Mouse (Mus musculus) c-Kit-positive CD71-negative TER-119-negative erythroid progenitor cells, embryonic 14.5 days (primary cell): ENCODE results near the gene Chil4.
"Not testable (repeated sequence)": the region's sequence is repeated elsewhere in the genome, so short reads cannot be mapped to it uniquely, and the experiment has no call there.

Experiments used
- DNase-seq: peaks from one replicate; pipeline ENCODE4 v3.0.0-alpha.2; 2013; ENCODE audit warnings: low read depth

Gene Chil4

DNA sequence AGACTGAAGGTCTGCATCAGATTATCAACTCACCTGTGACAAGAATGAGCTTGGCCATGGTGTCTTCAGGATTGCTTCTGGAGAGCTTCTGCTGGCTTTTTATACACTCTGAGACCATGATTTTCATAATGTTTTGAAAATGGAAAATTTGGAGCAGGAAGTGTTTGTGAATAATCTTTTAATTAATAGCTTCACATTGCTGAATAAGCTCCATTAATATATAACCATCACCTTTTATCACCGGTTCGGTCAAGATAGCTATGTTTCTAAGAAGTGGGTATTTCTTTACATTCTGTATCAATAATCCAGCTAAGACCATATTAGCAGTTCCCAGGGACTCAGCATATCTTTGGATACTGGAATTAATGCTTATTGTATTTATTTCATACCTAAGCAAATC is at the start of gene Chil4:
Gene Chil4, minus strand, starts transcription at position 101 of the 400 bp plus-strand sequence.
- no peak for DNase-seq

DNA sequence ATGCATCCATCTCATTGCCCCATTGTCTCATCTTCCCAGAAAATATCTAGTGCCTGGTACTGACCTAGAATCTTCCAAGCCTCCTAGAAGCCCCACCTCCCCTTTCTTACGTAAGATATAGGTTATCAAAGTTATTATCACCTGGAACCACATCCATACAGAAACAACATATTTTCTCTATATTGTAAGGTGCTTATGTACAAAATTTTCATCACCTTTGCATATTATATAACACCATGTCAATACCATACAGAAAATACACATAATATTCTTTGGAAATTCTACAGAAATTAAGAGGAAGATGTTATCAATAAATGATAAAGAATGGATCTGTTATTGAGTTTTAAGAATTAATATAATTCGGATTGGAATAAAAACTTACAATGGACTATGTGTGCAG is 46.5 kb upstream of the Chil4 start:
- DNase-seq = no peak

DNA sequence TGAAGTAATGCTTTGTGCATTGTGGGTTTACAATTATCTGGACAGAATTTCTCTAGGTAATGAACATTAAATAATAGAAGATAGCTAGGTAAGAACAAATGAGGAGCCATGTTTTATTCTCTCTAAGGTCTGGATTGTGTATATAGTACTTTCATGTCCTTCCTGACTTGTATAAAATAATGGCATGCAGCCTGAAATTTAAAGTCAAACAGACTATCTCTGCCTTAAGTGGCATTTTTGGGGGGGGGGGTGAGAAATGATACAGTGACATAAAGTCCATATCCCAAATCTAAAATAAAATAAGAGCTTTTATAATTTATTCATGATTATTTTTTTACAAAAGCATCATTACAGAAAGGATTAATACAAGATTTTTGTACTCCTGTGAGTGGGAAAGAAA is 45.5 kb upstream of the Chil4 start:
- DNase-seq = no peak

DNA sequence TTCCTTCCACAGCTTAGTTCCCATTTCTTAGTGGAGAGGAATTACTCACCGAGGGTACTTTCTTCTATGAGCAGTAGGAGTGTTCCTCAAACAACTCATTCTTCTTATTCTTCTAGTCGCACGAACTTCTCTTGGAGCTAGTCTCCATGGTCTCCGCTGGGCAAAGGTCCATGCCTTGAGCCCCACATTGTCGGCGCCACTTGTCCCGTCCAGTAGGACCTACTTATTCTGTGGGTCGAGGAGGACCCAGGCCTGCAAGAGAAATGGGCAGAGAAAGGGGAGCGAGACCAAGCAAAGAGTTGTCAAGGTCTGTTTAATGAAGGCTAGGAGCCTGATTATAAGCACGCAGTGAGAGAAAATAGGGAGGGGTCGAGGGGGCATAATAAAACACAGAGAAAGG is 37.8 kb upstream of the Chil4 start:
- not testable (repeated sequence) for DNase-seq

DNA sequence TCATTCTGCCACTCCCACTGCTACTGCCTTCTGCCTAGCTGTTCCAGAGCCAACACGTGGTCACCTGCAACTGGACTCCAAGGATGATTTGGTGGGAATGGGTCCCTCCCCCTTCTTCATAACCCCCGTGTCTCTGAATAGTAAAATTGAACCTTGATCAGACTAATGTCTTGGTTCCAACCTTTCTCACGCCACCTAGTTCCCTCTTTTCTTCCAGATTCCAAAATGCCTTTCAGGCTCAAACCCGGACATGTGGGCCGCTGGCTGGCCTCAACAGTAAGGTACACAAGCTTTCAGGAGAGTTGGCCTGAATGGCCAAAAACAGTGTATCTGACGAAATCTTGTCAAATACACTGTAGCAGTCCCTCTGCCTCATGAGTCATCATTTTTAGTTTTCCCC is 33.4 kb upstream of the Chil4 start:
- no peak for DNase-seq

DNA sequence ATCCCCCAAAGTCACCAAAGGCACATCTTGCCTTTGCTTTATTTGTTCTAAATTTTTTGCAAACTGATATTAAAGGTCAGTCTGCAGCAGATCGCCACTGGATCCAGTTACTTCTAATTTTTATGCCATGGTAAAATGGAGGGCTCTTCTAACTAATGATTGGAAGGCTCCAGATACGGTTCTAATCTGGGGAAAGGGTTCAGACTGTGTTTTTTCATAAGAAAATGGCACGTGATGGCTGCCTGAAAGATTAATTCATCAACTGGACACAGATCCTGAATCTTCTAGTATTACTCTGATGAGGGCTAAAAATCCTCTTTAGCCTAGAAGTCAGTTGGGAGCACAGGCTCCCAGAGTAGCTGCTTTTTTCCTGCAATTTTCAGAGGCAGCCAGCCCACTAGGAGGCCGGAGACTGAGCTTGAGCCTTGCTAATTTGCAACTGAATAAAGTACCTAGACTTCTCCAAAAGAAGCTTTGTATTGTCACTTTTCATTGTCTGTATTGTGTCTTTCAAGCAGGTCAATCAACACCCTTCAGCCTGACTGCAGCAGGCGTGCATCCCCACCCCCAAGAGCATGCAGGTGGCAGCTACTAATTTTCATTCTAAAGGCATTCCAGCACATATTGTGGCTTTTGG is 31.6 kb upstream of the Chil4 start:
- not testable (repeated sequence) for DNase-seq

DNA sequence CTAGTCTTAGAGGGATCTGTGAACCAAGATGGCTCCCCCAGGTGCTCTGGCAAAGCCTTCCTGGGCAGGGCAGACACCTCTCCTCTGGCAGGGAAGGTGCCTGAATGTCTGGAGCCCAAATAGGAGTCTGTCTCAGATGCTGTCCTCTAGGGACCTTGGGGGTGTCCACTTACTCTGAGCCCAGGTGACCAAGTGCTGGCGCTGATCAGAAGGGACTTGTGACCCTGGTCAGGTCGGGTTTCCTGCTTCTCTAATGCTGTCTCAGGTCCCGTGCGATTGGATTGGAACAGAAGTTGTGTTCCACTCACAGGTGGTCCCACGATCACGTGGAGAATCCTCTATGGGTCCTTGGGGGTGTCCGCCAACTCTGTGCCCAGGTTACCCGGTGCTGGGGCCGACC is 28.1 kb upstream of the Chil4 start:
- not testable (repeated sequence) for DNase-seq

DNA sequence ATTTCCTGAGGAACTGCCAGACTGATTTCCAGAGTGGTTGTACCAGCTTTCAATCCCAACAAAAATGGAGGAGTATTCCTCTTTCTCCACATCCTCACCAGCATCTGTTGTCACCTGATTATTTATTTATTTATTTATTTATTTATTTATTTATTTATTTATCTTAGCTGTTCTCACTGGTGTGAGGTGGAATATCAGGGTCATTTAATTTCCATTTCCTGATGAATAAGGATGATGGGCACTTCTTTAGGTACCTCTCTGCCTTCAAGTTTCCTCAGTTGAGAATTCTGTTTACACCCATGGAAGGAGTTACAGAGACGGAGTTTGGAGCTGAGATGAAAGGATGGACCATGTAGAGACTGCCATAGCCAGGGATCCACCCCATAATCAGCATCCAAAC is 20.9 kb upstream of the Chil4 start:
- DNase-seq = not testable (repeated sequence)

DNA sequence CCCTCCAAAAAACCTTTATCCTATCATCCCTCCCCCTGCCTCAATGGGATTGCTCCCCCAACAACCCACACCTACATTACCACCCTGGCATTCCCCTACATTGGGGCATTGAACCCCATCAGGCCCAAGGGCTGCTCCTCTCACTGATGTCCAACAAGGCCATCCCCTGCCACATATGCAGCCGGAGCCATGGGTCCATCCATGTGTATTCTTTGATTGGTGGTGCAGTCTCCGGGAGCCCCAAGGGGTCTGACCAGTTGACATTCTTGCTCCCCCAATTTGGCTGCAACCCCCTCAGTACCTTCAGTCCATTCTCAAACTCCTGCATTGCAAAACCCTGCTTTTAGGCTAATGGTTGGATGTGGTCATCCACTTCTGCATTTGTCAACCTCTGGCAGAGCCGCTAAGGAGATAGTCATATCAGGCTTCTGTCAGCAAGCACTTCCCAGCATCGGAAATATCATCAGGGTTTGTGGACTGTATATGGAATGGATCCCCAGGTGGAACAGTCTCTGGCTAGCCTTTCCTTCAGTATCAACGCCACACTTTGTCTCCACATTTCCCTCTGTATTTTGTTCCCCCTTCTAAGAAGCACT is 20.0 kb upstream of the Chil4 start:
- DNase-seq = no peak

DNA sequence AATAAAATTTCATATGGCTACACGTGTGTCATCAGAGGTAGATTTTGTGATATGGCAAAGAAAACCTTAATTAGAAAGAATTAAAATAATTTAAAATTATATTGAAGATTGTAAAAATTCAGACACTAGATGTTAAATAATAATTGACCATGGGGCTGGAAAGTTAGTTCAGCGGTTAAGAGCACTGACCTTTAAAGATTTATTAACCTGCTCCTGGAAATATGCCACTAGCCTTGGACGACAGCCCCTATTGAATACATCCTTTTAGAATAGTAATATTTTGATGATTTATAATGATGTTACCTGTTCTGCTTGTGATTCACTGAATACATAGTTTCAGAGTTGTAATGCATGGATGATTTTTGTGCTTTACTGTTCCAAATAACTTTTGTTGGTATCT is 4.1 kb upstream of the Chil4 start:
- DNase-seq = not testable (repeated sequence)

DNA sequence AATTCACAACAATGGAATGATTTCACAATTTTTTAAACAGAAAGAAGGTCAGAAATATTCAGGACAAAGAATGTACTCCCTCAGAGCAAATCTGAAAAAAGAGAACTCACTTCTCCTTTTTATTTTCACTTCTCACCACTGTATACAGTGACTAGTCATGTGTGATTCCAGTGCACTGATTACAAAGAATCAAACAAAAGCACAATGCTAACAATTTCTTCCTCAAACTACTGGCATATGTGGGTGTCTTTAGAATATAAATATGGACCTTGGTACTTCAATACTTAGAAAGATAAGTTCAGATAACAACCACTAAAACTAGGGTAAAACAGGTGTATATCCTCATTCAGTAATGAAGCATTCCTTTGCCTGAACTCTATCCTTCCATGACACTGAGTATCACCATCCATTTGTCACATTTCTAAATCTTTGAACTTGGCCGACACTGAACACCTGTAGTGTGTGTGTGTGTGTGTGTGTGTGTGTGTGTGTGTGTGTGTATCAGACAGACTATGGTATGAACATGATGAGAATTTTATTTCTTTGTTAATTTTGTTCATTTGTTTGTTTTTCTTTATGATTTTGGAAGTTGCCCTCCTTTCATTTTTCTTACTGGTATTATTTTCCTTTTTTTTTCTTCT is 2.4 kb upstream of the Chil4 start:
- DNase-seq = no peak

DNA sequence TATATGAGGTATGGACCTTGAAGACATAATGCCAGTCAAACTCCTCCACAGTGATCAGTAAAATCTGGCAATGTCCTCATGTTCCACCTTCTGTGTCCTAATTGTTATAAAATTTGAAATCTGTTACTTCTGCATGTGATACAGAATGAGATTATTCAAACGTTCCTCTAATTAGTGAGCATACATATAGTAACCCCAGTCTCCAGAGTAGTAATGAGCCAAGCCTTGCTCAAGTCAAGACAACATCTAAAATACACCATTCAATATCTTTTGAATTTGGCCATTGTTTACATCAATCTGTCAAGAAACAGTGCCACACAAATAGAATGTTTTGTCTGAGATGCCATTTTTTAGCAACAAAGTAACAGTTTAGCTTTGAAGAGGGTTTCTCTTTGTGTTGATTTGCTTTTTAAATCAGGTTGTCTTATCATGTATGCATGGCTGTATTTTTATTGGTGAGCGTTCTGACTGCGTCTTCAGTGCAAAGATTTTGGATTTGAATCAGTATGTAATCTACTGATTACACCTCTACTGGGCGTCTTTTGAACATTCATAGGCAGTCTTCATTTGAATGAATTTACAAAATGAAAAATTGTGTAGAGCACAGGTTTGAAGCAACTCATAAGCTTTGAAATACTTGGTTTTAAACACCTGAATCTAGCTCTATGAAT is 888 bp downstream of the Chil4 start:
- not testable (repeated sequence) for DNase-seq

DNA sequence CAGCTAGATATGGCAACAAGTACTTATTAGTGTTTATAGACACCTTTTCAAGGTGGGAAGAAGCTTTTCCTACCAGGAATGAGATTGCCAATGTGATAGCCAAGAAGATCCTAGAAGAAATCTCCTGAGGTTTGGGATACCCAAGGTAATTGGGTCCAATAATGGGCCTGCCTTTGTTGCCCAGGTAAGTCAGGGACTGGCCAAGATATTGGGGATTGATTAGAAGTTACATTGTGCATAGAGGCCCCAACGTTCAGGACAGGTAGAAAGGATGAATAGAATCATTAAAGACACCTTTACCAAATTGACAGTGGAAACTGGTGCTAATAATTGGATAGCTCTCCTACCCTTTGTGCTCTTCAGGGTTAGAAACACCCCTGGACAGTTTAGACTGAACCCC is 21.3 kb downstream of the Chil4 start:
- DNase-seq = not testable (repeated sequence)

DNA sequence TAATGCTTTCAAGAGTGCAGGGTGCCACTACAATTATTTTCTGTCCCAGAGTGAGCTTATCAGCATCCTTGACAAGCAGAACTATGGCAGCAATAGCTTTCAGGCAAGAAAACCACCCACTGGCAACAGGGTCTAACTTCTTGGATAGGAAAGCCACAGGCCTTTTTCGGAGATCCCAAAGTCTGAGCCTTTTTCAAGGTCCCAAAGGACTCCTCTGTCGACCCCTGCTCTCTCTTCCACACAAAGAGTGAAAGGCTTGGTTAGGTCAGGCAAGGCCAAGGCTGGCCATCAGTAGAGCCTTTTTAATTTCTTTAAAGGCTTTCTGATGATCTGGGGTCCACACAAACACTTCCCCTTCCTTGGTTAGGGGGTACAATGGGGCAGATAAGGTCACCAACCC is 22.1 kb downstream of the Chil4 start:
- not testable (repeated sequence) for DNase-seq

DNA sequence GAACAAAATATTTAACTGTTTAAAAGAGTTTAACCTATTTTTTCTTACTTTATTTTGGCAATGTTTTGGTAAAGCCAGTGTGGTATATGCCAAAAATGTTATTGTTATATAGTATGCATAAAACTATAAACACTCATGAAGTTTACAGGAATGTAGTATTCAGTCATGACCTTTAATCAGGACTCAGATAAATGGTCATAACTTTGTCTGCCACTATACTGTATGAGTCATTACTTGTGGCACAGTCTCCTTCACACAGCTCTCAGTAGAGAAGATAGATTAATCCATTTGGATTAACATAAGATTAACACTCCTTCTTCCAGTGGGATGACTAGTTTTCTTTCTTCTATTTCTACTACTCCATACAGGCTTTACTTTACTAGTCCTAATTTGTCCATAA is 23.0 kb downstream of the Chil4 start:
- no peak for DNase-seq

DNA sequence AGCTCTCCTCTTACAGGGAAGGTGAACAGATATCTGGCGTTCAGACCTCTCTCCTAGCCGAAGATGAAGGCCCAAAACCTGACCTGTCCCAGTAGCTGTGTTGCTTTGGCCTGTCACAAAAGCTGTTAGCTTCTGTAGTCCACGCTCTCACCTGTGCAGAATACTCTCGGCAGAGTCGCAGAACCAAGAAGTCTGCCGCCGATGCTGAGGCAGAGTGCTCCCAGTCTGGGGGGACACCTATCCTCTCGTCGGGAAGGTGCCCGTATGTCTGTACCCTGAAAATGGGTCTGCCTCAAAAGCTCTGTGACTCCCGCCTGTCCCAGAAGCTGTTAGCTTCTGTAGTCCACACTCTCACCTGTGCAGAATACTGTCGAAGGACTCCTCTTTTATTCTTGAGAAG is 23.8 kb downstream of the Chil4 start:
- DNase-seq = no peak

DNA sequence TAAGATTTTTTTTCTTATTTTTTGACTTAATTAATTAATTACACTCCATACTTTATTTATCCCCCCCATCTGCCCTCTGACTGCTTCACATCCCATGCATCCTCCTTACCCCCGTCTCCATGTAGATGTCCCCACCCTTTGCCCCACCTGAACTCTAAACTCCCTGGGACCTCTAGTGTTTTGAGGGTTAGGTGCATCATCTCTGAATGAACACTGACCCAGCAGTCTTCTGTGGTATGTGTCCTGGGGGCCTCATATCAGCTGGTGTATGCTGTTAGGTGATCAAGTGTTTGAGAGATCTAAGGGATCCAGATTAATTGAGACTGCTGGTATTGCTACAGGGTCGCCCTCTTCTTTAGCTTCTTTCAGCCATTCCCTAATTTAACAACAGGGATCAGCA is 31.3 kb downstream of the Chil4 start:
- no peak for DNase-seq

DNA sequence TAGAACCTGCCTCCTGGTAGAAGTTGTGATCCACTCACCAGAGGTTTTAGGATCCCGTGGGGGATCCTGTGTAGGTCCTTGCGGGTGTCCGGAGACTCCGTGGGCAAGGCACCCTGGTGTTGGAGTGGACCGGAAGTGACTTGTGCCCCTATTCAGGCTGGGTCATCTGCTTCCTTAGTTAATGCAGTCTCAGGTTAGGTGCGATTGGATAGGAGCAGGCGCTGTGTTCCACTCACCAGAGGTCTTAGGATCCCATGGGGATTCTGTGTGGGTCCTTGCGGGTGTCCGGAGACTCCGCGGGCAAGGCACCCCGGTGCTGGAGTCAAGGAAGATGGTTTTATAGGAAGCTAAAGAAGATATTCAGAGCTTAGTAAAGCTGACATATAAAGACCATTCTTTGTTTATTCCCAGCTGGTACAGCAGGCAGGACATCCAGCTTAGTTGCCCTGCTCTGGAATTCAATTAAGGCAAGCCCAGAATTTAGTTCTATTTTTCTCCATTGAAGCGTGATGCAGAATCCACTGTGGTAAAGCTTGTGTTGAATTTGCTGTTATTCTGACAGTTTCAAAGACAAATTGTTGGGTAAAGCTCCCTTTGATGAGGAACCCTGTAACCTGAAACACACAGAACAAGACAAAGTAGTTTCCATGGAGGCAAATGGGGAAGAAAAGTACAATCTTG is 41.7 kb downstream of the Chil4 start:
- DNase-seq = no peak

DNA sequence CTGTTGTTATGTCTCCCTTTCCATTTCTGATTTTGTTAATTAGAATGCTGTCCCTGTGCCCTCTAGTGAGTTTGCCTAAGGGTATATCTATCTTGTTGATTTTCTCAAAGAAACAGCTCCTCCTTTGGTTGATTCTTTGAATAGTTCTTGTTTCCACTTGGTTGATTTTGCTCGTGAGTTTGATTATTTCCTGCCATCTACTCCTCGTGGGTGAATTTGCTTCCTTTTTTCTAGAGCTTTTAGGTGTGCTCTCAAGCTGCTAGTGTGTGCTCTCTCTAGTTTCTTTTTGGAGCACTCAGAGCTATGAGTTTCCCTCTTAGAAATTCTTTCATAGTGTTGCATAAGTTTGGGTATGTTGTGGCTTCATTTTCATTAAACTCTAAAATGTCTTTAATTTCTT is 44.3 kb downstream of the Chil4 start:
- not testable (repeated sequence) for DNase-seq

DNA sequence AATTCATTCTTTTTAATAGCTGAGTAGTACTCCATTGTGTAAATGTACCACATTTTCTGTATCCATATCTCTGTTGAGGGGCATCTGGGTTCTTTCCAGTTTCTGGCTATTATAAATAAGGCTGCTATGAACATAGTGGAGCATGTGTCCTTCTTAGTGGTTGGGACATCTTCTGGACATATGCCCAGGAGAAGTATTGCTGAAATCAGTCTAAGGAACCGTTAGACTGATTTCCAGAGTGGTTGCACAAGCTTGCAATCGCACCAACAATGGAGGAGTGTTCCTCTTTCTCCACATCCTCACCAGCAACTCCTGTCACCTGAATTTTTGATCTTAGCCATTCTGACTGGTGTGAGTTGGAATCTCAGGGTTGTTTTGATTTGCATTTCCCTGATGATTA is 46.8 kb downstream of the Chil4 start:
- not testable (repeated sequence) for DNase-seq

DNA sequence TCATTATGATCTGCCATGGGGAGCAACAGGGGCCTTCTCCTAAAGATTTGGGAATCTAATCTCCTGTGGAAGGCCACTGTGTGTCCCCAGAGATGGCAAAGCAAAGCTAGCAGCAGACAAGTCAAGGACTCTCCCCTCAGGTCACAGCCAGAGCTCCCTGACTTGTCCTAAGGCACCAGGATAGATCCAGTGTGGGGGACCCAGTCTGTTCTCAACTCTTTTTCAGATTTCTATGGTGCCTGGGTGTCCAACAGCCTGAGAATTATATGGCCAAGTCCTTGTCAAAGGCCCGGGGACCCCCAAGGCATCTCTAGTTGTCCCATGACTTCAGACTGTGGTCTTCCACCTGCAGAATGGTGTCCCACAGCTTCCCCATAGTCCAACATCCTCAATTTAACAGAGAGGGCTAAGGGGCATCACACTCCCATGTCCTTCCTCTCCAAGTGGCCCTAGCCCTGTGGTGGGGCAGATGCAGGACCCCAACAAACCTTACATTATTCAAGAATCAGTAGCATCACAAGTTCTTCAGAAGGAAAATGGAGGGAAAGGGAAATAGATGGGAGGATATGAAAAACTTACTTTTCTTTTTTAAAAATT is 48.1 kb downstream of the Chil4 start:
- no peak for DNase-seq

DNA sequence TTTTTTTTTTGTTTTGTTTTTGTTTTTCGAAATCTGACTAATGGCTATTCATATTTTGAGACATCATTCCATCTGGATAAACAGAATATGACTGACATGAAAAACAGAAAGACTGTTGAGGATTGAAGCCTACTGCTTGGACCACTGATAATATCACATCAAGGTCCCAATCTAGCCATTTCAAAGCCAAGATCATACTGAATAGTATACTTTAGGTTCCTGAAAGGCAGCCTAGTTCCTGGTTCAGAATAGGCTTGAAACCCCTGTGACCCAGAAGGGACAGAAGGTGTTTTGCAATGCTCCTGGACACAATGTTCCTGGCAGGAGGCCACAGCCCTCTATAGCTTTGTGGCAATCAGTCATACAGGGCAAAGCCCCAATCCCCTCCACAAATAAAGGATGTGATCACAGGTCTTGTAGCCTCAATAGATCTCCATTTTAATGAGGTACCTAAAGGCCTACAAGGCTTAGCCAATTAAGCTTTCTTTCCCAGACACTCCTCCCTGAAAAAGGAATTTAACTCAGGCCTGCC is 48.7 kb downstream of the Chil4 start:
- no peak for DNase-seq
